Mouse (Mus musculus): ENCODE results near the gene Gm21976. TPM values are rescaled to one million over a fixed set of nuclear protein-coding genes. Genes with fewer than 3 reads are reported as not detected.

Gene Gm21976
- polyA plus RNA-seq, 1 experiment from 2014 or later: not detected

DNA sequence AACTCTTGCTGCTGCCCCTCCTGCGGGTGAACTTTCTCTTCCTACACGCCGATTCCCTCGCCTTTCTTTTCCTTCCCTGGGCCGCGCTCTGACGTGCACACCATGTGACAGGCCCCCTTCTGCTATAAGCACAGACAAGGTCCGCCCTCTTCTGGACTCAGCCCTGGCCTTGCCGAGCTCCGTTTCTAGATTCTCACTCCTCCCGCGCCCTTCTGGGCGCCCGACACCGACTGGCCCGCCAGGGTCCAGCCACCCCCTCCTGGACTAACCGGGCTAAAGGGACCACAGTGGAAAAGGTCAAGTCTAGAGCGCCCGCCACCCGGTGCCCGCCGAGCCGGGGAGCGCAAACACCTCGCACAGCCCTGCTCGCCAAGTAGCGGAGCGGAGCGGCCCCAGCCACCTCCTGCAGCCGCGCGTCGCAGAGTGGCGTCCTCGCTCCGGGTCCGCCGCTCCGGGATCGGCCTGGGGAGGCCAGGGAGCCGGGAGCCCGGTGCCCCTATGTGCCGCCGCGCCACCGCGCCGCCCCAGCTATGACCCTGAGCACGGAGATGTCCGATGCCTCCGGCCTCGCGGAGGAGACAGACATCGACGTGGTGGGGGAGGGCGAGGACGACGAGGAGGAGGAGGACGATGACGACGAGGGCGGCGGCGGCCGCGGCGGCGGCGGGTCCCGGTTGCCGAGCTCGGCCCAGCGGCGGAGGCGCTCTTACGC, 74.6 kb downstream of the Gm21976 start, which contains the start of gene Foxd1:
Gene Foxd1 (plus strand): TSS at position 153 of the 712 bp plus-strand sequence.
- Histone ChIP-seq H3K9me3 (ENCODE audit: low read depth, low read length) (no peaks in the 10 kb centered on the region), H3K4me1 (ENCODE audit: insufficient read depth) (peaks cover 3% of the 10 kb centered on the region; the same call in 1 of the 2 replicates), H3K9ac (peak within 1 kb of the TSS; percentile 20; the same call in 1 of the 2 replicates), H3K36me3 (ENCODE audit: insufficient read depth) (no peaks in the 10 kb centered on the region), H3K4me2 (peak within 1 kb of the TSS; percentile 84), H3K27ac (ENCODE audit: low read depth) (no peak within 1 kb of the TSS), H3K4me3 (ENCODE audit: low read depth, low read length) (peak within 1 kb of the TSS; percentile 46), H3K27me3 (ENCODE audit: insufficient read depth, low read length) (peaks cover 87% of the 10 kb centered on the region)
- no peak for TF ChIP-seq CTCF (IDR thresholded peaks at IDR 0.05; ENCODE audit: low read depth)
- DNase-seq (peak; percentile 81), ATAC-seq (ENCODE audit: insufficient read depth) (peak; percentile 93)
- under 1% methylated on average over 69 of the region's 76 CpGs for WGBS

DNA sequence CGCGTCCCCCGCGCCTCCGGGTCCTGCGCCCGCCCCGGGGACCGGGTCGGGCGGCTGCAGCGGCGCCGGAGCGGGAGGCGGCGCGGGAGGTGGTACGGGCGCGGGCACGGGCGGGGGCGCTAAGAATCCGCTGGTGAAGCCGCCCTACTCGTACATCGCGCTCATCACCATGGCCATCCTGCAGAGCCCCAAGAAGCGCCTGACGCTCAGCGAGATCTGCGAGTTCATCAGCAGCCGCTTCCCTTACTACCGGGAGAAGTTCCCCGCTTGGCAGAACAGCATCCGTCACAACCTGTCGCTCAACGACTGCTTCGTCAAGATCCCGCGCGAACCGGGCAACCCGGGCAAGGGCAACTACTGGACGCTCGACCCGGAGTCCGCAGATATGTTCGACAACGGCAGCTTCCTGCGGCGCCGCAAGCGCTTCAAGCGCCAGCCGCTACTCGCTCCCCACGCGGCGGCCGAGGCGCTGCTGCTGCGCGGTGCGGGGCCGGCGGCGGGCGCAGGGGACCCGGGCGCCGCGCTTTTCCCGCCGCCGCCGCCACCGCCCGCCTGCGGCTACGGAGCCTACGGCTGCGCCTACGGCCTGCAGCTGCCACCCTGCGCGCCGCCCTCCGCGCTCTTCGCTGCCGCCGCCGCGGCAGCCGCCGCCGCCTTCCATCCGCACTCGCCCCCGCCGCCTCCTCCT, 75.3 kb downstream of the Gm21976 start:
- peak overlapping the region; percentile 36; the same call in 1 of the 2 replicates for H3K9ac ChIP-seq
- H3K4me1 ChIP-seq (ENCODE audit: insufficient read depth): peaks cover 3% of the 10 kb centered on the region; the same call in 1 of the 2 replicates
- WGBS: under 1% methylated on average over 102 of the region's 102 CpGs
- DNase-seq: peak; percentile 42
- H3K9me3 ChIP-seq (ENCODE audit: low read depth, low read length): no peaks in the 10 kb centered on the region
- ATAC-seq (ENCODE audit: insufficient read depth): peak; percentile 43
- peak overlapping the region; percentile 84 for H3K4me2 ChIP-seq
- peaks cover 94% of the 10 kb centered on the region for H3K27me3 ChIP-seq (ENCODE audit: insufficient read depth, low read length)
- TF ChIP-seq CTCF (IDR thresholded peaks at IDR 0.05; ENCODE audit: low read depth): no peak
- no peaks in the 10 kb centered on the region for H3K36me3 ChIP-seq (ENCODE audit: insufficient read depth)
- H3K27ac ChIP-seq (ENCODE audit: low read depth): no peak overlapping the region
- H3K4me3 ChIP-seq (ENCODE audit: low read depth, low read length): peak overlapping the region; percentile 46

DNA sequence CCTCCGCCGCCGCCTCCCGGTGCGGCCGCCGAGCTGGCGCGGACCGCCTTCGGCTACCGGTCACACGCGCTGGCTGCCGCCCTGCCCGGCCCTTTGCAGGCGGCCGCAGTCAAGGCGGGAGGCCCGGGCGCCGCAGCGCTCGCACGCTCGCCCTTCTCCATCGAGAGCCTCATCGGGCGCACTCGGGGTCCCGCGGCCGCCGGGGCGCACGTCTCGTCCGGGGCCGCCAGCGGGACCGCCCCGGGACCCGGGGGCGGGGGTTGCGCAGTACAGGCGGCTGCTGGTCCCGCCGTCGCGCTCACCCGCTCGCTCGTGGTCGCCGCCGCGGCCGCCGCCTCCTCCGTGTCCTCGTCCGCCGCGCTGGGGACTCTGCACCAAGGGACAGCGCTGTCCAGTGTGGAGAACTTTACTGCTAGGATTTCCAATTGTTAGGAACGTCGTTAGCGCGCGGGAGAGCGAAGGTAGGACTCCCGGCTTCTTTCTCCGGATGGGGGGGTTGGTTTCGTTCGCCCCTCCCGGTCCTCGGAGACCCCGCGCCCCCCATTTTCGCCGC, 75.9 kb downstream of the Gm21976 start:
- peak overlapping the region; percentile 84 for H3K4me2 ChIP-seq
- H3K4me3 ChIP-seq (ENCODE audit: low read depth, low read length): peak overlapping the region; percentile 46
- ATAC-seq (ENCODE audit: insufficient read depth) (no peak), DNase-seq (peak; percentile 61)
- peaks cover 3% of the 10 kb centered on the region; the same call in 1 of the 2 replicates for H3K4me1 ChIP-seq (ENCODE audit: insufficient read depth)
- H3K27ac ChIP-seq (ENCODE audit: low read depth): no peak overlapping the region
- peak overlapping the region; percentile 36; the same call in 1 of the 2 replicates for H3K9ac ChIP-seq
- TF ChIP-seq CTCF (IDR thresholded peaks at IDR 0.05; ENCODE audit: low read depth): no peak
- H3K27me3 ChIP-seq (ENCODE audit: insufficient read depth, low read length): peaks cover 95% of the 10 kb centered on the region
- WGBS: under 1% methylated on average over 80 of the region's 81 CpGs
- H3K9me3 ChIP-seq (ENCODE audit: low read depth, low read length): no peaks in the 10 kb centered on the region
- H3K36me3 ChIP-seq (ENCODE audit: insufficient read depth): no peaks in the 10 kb centered on the region

DNA sequence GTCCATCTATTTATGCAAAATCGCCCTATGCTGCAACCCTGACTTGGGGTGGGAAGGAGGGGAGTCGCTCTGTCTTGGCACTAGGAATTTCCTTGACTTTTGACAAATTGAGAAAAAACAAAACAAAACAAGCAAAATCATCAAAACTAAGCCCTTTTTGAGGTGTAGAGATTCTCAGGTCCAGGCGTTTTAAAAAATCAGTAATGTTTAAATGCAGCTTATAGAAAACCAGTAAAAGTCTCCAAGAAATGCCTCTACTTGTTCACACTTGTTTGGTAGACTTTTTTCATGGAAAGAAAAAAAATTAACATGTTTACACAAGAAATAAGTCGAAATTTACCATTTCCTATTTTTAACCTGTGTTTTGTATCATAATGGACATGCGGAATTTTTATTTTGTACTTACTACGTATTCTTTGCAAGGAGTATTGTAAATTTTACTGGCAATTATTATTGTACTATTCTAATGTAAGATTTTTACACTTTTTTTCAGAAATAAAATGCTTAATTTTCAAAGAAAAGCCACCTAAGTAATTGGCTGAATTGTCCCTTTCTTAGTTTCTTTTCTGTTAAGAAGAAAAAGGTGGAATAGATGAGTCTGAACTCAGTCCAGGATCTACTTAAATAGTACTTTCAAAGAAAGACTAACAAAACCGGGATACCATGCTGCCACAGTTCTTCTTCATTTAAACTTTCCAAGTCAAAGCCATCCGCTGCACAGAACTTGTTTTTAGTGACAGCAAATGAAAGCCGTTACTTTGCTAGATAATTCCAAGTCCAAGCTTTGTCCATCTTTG, 76.7 kb downstream of the Gm21976 start:
- Histone ChIP-seq H3K4me3 (ENCODE audit: low read depth, low read length) (peak overlapping the region; percentile 46), H3K9me3 (ENCODE audit: low read depth, low read length) (no peaks in the 10 kb centered on the region), H3K4me1 (ENCODE audit: insufficient read depth) (peaks cover 3% of the 10 kb centered on the region; the same call in 1 of the 2 replicates), H3K27ac (ENCODE audit: low read depth) (no peak overlapping the region), H3K36me3 (ENCODE audit: insufficient read depth) (no peaks in the 10 kb centered on the region), H3K9ac (no peak overlapping the region), H3K27me3 (ENCODE audit: insufficient read depth, low read length) (peaks cover 95% of the 10 kb centered on the region), H3K4me2 (peak overlapping the region; percentile 84; the same call in 1 of the 2 replicates)
- ATAC-seq (ENCODE audit: insufficient read depth) (no peak), DNase-seq (peak; percentile 37)
- 11% methylated on average over 9 of the region's 9 CpGs for WGBS
- TF ChIP-seq CTCF (IDR thresholded peaks at IDR 0.05; ENCODE audit: low read depth): no peak

Other genes with a start within 250 kb of the Gm21976 start
- gene Arhgef28, start 73.4 kb upstream of the Gm21976 start, polyA plus RNA-seq (2014; fragmentation: Nextera tagmentation; extraction: Ambion mirVana): 14.7 and 15.0 TPM in 2 replicates
- gene Utp15, start 16.8 kb upstream of the Gm21976 start, polyA plus RNA-seq (2014; fragmentation: Nextera tagmentation; extraction: Ambion mirVana): 38.3 and 40.9 TPM in 2 replicates
- gene Ankra2, start 16.8 kb upstream of the Gm21976 start, polyA plus RNA-seq (2014; fragmentation: Nextera tagmentation; extraction: Ambion mirVana): 19.8 and 21.2 TPM in 2 replicates
- gene Btf3, start 37.1 kb downstream of the Gm21976 start, polyA plus RNA-seq (2014; fragmentation: Nextera tagmentation; extraction: Ambion mirVana): 746 and 761 TPM in 2 replicates
- gene Foxd1, start 74.4 kb downstream of the Gm21976 start, polyA plus RNA-seq (2014; fragmentation: Nextera tagmentation; extraction: Ambion mirVana): not detected in 2 replicates
- gene Gm10320, start 212.1 kb downstream of the Gm21976 start, polyA plus RNA-seq (2014; fragmentation: Nextera tagmentation; extraction: Ambion mirVana): 1.8 TPM in 2 replicates

Data from lung, embryonic 14.5 days (tissue).